Mouse (Mus musculus): ENCODE data around the gene 2310022B05Rik.

GRCm38 (mm10) chr8:124681077-124681791, 18.1 kb upstream of the 2310022B05Rik start:
- TF ChIP-seq CTCF (conservative IDR thresholded peaks at IDR 0.05; ENCODE audit: insufficient read depth, insufficient read length, low read depth, low read length) (no peak), POLR2A (IDR thresholded peaks at IDR 0.05; ENCODE audit: low read depth, low read length) (no peak)

Measured in kidney, adult 2 months (tissue).